Mouse (Mus musculus): Measurements from ENCODE around the gene Ftsj3. TPM values are rescaled to one million over a fixed set of nuclear protein-coding genes. Genes with fewer than 3 reads are reported as not detected.

The Ftsj3 gene
- polyA plus RNA-seq (2017; shearing (Covaris generic)), result 72.1 TPM

DNA sequence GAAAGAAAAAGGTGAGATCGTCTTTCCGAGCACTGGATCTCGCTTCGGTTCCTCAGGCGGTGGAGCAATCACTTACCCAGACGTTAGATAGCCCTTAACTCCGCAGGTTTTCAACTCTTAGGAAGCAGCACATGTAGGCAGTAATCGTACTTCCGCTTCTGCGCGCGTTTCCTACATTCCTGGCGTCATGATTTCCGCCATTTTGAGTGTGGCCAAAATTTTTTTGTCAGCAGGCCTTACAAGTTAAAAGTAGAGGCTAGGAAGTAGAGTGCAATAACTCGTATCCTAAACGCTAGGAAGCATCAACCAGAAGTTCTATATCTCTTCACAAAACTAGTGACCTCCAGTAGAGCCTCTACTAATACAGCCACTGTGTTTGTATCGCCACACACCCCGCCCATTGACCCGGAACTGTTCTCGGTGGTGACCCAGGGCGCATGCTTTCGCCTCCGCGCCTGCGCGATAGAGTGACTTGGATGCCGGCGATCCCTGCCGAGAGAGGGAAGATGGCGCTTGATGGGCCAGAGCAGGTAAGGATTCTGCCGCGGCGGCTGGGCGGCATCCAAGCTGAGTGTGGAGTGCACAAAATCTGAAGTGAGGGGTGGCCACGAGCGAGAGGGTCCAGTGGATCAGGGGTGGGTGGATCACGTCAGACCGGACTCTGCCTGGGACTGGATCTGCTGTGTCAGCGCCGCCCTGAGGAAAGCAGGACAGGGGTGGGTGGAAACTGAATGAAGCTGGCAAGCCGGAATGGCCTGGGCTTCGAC, at the start of gene Ftsj3, which contains the start of gene Psmc5:
TSS of gene Ftsj3 (minus strand) at position 395 of the 767 bp plus-strand sequence.
TSS of gene Psmc5 (plus strand) at position 470 of the 767 bp plus-strand sequence.

GRCm38 (mm10) chr11:106301765-106302164, 45.9 kb upstream of the Ftsj3 start, which contains the start of gene Gh:
Gene Gh, minus strand, starts transcription at chr11:106301865.

GRCm38 (mm10) chr11:106276454-106276853, 20.6 kb upstream of the Ftsj3 start, which contains the start of gene Tcam1:
Gene Tcam1, plus strand, starts transcription at chr11:106276672.

DNA sequence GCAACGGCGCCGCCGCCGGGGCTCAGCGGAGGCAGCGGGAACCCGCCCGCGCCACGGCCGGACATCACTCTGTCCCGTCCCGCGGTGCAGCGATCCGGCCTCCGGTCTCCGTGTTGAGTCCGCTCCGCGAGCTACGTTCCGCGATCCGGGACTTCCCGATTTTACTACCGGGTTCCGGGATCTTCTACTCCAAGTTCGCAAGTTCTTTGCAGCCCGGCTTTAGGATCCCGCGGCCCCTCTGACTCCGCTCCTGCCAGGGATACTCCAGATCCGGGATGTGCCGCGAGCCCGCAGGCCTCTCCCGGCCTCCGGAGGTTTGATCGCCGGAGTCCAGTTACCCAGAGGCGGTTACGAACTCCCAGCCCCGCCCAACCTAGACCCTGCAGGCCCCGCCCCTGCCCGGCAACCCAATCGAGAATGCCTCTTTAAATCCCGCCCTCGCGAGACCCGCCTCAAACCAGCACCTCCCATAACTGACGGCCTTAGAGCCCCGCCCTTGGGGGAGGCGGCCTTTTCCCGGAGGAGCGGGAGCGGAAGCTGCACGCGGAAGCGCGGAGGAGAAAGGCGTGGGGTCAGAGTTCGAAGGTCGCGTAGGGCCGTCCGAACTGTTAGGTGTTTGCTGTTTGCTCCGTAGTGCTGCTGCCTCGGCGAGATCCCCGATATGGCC, 16.9 kb upstream of the Ftsj3 start, which contains the start of gene Smarcd2:
TSS of gene Smarcd2 (minus strand) at position 329 of the 667 bp plus-strand sequence.

DNA sequence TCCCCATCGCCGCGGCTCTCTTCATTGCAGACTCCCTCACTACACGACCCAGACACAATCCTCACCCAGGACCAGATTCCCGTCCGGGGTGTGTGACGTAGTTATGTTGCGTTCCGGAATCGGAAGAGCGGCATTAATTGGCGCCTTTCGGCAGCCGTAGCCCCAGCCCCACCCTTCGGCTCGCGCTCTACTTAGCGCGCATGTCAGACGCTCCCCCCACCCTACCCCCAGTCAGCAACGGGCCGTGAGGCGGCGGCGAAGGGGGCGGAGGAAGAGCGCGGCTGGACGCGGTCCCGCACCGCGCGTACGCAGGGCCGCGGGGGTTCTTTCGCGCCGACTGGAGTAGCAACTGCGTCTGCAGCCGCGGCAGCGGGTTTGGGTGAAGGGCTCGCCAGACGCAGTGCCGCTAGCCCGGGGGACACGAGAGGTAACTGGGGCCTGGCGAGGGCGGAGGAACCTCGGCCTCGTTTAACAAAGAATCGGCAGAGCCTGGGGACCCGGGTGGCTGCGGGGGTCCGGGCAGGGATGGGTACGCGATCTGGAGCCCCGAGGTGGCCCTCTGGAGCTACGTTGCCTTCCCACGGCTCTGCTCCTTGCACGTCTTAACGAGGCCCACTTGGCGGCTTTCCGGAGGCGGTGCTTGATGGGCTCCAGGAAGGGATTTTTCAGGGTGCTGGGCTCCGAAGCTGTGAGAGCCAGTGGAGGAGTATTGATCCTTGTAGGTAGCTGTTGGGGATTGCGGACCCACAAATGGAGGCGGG, 39.0 kb downstream of the Ftsj3 start, which contains the start of gene Ddx42:
TSS of gene Ddx42 (plus strand) at position 197 of the 761 bp plus-strand sequence.

GRCm38 (mm10) chr11:106215927-106216729, 39.8 kb downstream of the Ftsj3 start, which contains the start of gene Ccdc47:
Gene Ccdc47, minus strand, starts transcription at chr11:106216344.

GRCm38 (mm10) chr11:106202123-106202465, 53.8 kb downstream of the Ftsj3 start, which contains the start of gene Strada:
Gene Strada, minus strand, starts transcription at chr11:106202168.

Other genes with a start within 250 kb of the Ftsj3 start
- 0.07 TPM for gene Kcnh6, start 248.0 kb downstream of the Ftsj3 start, polyA plus RNA-seq (2017; shearing (Covaris generic))
- gene Dcaf7, start 219.2 kb downstream of the Ftsj3 start, polyA plus RNA-seq (2017; shearing (Covaris generic)), result 87.8 TPM
- gene Taco1, start 190.0 kb downstream of the Ftsj3 start, polyA plus RNA-seq (2017; shearing (Covaris generic)), result 15.5 TPM
- 102 TPM for gene Map3k3, start 171.5 kb downstream of the Ftsj3 start, polyA plus RNA-seq (2017; shearing (Covaris generic))
- gene Gm10840, start 95.2 kb downstream of the Ftsj3 start, polyA plus RNA-seq (2017; shearing (Covaris generic)), result 0.87 TPM
- gene Limd2, start 95.2 kb downstream of the Ftsj3 start, polyA plus RNA-seq (2017; shearing (Covaris generic)), result 1,824 TPM
- 33.1 TPM for gene Strada, start 53.9 kb downstream of the Ftsj3 start, polyA plus RNA-seq (2017; shearing (Covaris generic))
- 97.3 TPM for gene Ccdc47, start 39.7 kb downstream of the Ftsj3 start, polyA plus RNA-seq (2017; shearing (Covaris generic))
- gene Ddx42, start 39.2 kb downstream of the Ftsj3 start, polyA plus RNA-seq (2017; shearing (Covaris generic)), result 104 TPM
- gene Psmc5, start 75 bp upstream of the Ftsj3 start, polyA plus RNA-seq (2017; shearing (Covaris generic)), result 192 TPM
- gene Smarcd2, start 16.9 kb upstream of the Ftsj3 start, polyA plus RNA-seq (2017; shearing (Covaris generic)), result 186 TPM
- gene Tcam1, start 20.6 kb upstream of the Ftsj3 start, polyA plus RNA-seq (2017; shearing (Covaris generic)), result 0.18 TPM
- gene Gh, start 45.8 kb upstream of the Ftsj3 start, polyA plus RNA-seq (2017; shearing (Covaris generic)), result not detected
- gene Cd79b, start 58.7 kb upstream of the Ftsj3 start, polyA plus RNA-seq (2017; shearing (Covaris generic)), result 39.5 TPM
- gene Scn4a, start 97.2 kb upstream of the Ftsj3 start, polyA plus RNA-seq (2017; shearing (Covaris generic)), result not detected
- 0.24 TPM for gene Prr29, start 109.4 kb upstream of the Ftsj3 start, polyA plus RNA-seq (2017; shearing (Covaris generic))
- 119 TPM for gene Icam2, start 132.0 kb upstream of the Ftsj3 start, polyA plus RNA-seq (2017; shearing (Covaris generic))
- 4.1 TPM for gene Ern1, start 231.8 kb upstream of the Ftsj3 start, polyA plus RNA-seq (2017; shearing (Covaris generic))

All from CD4-positive, CD25-positive, alpha-beta regulatory T cell (primary cell).